Mouse (Mus musculus): Measurements from ENCODE around the gene Galnt11.

DNA sequence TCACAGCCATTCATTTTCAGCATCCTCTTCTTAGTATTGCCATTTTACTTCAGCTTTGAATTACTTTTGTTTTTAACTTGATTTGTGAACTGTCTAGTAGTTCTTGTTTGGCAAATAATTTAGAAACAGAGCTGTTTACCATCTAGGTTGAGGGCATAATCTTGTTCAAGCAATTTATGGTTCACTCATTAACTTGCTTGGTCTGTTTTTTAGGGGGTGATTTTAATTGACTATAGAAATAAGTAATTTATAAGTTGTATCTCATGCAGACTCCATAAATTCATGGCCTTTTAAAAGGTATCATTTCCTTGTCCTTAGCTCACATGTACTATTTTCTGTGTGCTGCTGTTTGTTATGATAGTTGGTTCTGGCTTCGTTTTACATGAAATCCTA, 24.8 kb downstream of the Galnt11 start:
- no peak for TF ChIP-seq CTCF (IDR thresholded peaks at IDR 0.05; ENCODE audit: borderline replicate concordance, insufficient read depth, low read depth, low read length)
- no peak for TF ChIP-seq POLR2A (IDR thresholded peaks at IDR 0.05; ENCODE audit: borderline replicate concordance, insufficient read depth, low read length)

All from cerebellum, adult 2 months (tissue).